In the genomic region with DNA sequence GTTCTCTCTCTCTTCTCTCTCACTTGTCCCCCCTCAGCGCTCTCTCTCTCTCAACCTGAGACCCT, we compare ENCODE assay signal across 10 mouse cellular contexts. TPM values are rescaled to one million over a fixed set of nuclear protein-coding genes. Genes with fewer than 3 reads are reported as not detected.
A peak's percentile ranks its signal among the peaks of the same experiment; 100 is the strongest.
DNase-seq lines count a peak whose midpoint lies in the region; ATAC-seq and TF ChIP-seq lines count a peak whose summit lies in the region.
"Had no signal": no experiment of that assay in that cellular context is flagged by ENCODE, and none has a peak within 500 bp of the region (broad histone marks: within the 10 kb centered on the region; RNA-seq: fewer than 3 reads in every experiment).

Trpc5 (minus strand) TSS at position 39 of the 65 bp plus-strand sequence.

- peaks cover 19% of the 10 kb centered on the region; the same call in 1 of the 2 replicates for H3K27me3 ChIP-seq in forebrain, embryonic 13.5 days
- peaks cover 15% of the 10 kb centered on the region for H3K27me3 ChIP-seq in neural tube, embryonic 11.5 days (ENCODE audit: control insufficient read depth, insufficient read depth, low read length)

- H3K4me2 ChIP-seq in forebrain, embryonic 13.5 days: peak within 1 kb of the TSS; percentile 71
- peak within 1 kb of the TSS; percentile 56 for H3K4me2 ChIP-seq in neural tube, embryonic 11.5 days (ENCODE audit: low read depth)

- ATAC-seq in forebrain, embryonic 13.5 days: no peak
- ATAC-seq in neural tube, embryonic 11.5 days (ENCODE audit: insufficient read depth, low FRiP score, low TSS enrichment): no peak

- 17% methylated on average over 1 of the region's 1 CpGs for WGBS in forebrain, embryonic 13.5 days
- 15% methylated on average over 1 of the region's 1 CpGs for WGBS in neural tube, embryonic 11.5 days

- no peaks in the 10 kb centered on the region for H3K4me1 ChIP-seq in forebrain, embryonic 13.5 days
- H3K4me1 ChIP-seq in neural tube, embryonic 11.5 days (ENCODE audit: control insufficient read depth, insufficient read depth, low read length): no peaks in the 10 kb centered on the region

- TF ChIP-seq CTCF in layer of hippocampus, adult 2 months (conservative IDR thresholded peaks at IDR 0.05): no peak

- peak within 1 kb of the TSS; percentile 56 for H3K9ac ChIP-seq in forebrain, embryonic 13.5 days
- H3K9ac ChIP-seq in neural tube, embryonic 11.5 days (ENCODE audit: low read length): peak within 1 kb of the TSS; percentile 10; the same call in 1 of the 2 replicates

- DNase-seq in layer of hippocampus, adult 2 months (ENCODE audit: low spot score in 2 of 2): no peak
- DNase-seq in layer of hippocampus, adult 9-10 months (ENCODE audit: low spot score): no peak
- DNase-seq in left cerebral cortex, postnatal 14 days (ENCODE audit: low spot score in 2 of 2): no peak
- no peak for DNase-seq in neural tube, embryonic 11.5 days (ENCODE audit: low spot score)
- DNase-seq in thymus, postnatal 4 days: no peak
- no peak for DNase-seq in lung, postnatal 36 days
- DNase-seq in urinary bladder, adult 2 months (ENCODE audit: low spot score): no peak
- DNase-seq: heart, adult 2 months; spleen, adult 18-20 months had no signal

- H3K36me3 ChIP-seq in forebrain, embryonic 13.5 days (ENCODE audit: poor library complexity, severe bottlenecking): no peaks in the 10 kb centered on the region
- no peaks in the 10 kb centered on the region for H3K36me3 ChIP-seq in neural tube, embryonic 11.5 days (ENCODE audit: control insufficient read depth, insufficient read depth, low read length)

- H3K27ac ChIP-seq in layer of hippocampus, adult 2 months: peak within 1 kb of the TSS; percentile 89
- no peak within 1 kb of the TSS for H3K27ac ChIP-seq in forebrain, embryonic 13.5 days
- no peak within 1 kb of the TSS for H3K27ac ChIP-seq in neural tube, embryonic 11.5 days (ENCODE audit: low read depth, low read length)
- H3K27ac ChIP-seq: heart, adult 2 months had no signal

- intact Hi-C loops in left cerebral cortex, postnatal 14 days (cut with DNase I): no loop called here

- H3K4me3 ChIP-seq in layer of hippocampus, adult 2 months: peak within 1 kb of the TSS; percentile 58
- H3K4me3 ChIP-seq in forebrain, embryonic 13.5 days: peak within 1 kb of the TSS; percentile 45
- H3K4me3 ChIP-seq in neural tube, embryonic 11.5 days (ENCODE audit: low read depth, low read length): peak within 1 kb of the TSS; percentile 35
- H3K4me3 ChIP-seq: heart, adult 2 months had no signal

- H3K9me3 ChIP-seq in forebrain, embryonic 13.5 days (replicated peaks): no peaks in the 10 kb centered on the region
- no peaks in the 10 kb centered on the region for H3K9me3 ChIP-seq in neural tube, embryonic 11.5 days (ENCODE audit: control insufficient read depth, low read length)

RNA-seq across cellular contexts. Expression of gene Trpc5, which starts in this region (rescaled TPM):
- total RNA-seq in layer of hippocampus, adult 2 months (2021): 10 to 100 TPM; 32.4 to 34.9 TPM
- 0.30 and 0.49 TPM in 2 replicates for polyA plus RNA-seq in forebrain, embryonic 13.5 days (2015; fragmentation: Nextera tagmentation; extraction: Ambion mirVana)
- 10 to 100 TPM; 23.1 to 27.9 TPM for total RNA-seq in left cerebral cortex, postnatal 14 days (2021)
- 0.23 and 0.28 TPM in 2 replicates for polyA plus RNA-seq in neural tube, embryonic 11.5 days (2014; fragmentation: Nextera tagmentation; extraction: Ambion mirVana)
- polyA plus RNA-seq in urinary bladder, adult 2 months (2012; rRNA removed): not detected in 2 replicates
- total RNA-seq: heart, adult 2 months had no signal
- polyA plus RNA-seq: heart, adult 2 months had no signal
